Mouse (Mus musculus) embryonic facial prominence, embryonic 11.5 days (tissue): Measurements from ENCODE around the gene Tdo2. TPM values are rescaled to one million over a fixed set of nuclear protein-coding genes. Genes with fewer than 3 reads are reported as not detected.
A peak's percentile ranks its signal among the peaks of the same experiment; 100 is the strongest.

Experiments used
- ATAC-seq: fragments of 200-750 bp; cut with Nextera tagmentation; replicated peaks from 2 replicates; pipeline ENCODE4 v1.8.0; 2017; ENCODE audit warnings: low read depth; ENCODE audit not compliant: insufficient number of reproducible peaks, low FRiP score, low TSS enrichment
- DNase-seq: peaks from one replicate; pipeline ENCODE4 v3.0.0-alpha.2; 2015; ENCODE audit warnings: low spot score
- H3K27ac ChIP-seq: fragments of 300-500 bp; sonication (generic); replicated peaks from 2 replicates; pipeline ENCODE4 v1.5.1; 2014; ENCODE audit warnings: mild to moderate bottlenecking, low read depth, low read length, control low read depth
- H3K27me3 ChIP-seq: fragments of 300-500 bp; sonication (generic); 2 replicates; pipeline ENCODE4 v1.6.1; 2014; ENCODE audit warnings: mild to moderate bottlenecking, low read length, moderate library complexity, mixed read lengths; ENCODE audit not compliant: control insufficient read depth, insufficient read depth
- H3K36me3 ChIP-seq: fragments of 300-500 bp; sonication (generic); replicated peaks from 2 replicates; pipeline ENCODE4 v1.6.1; 2014; ENCODE audit warnings: low read depth, mild to moderate bottlenecking, low read length, moderate library complexity, mixed read lengths; ENCODE audit not compliant: control insufficient read depth, insufficient read depth
- H3K4me1 ChIP-seq: fragments of 300-500 bp; sonication (generic); 2 replicates; pipeline ENCODE4 v1.6.1; 2014; ENCODE audit warnings: low read length, mixed read lengths; ENCODE audit not compliant: control insufficient read depth, insufficient read depth
- H3K4me2 ChIP-seq: fragments of 300-500 bp; sonication (generic); 2 replicates; pipeline ENCODE4 v1.6.1; 2014; ENCODE audit warnings: low read depth, mild to moderate bottlenecking, control low read depth, low read length, moderate library complexity
- H3K4me3 ChIP-seq: fragments of 300-500 bp; sonication (generic); 2 replicates; pipeline ENCODE4 v1.5.1; 2014; ENCODE audit warnings: low read depth, low read length, control low read depth
- H3K9ac ChIP-seq: fragments of 300-500 bp; sonication (generic); replicated peaks from 2 replicates; pipeline ENCODE4 v1.6.1; 2014; ENCODE audit warnings: mild to moderate bottlenecking, control low read depth, low read length
- H3K9me3 ChIP-seq: fragments of 300-500 bp; sonication (generic); replicated peaks from 2 replicates; pipeline ENCODE4 v1.6.1; 2016; ENCODE audit warnings: mild to moderate bottlenecking, low read length, inconsistent platforms, mixed read lengths; ENCODE audit not compliant: control insufficient read depth
- WGBS: fragments of 180-500 bp; shearing (Covaris S2); extraction: QIAGEN DNeasy Blood & Tissue Kit; methylation state at CpG from one replicate; pipeline ENCODE4 v1.1.7; 2014; 5-methylcytosine and 5-hydroxymethylcytosine counted together
- polyA plus RNA-seq: library from polyadenylated mRNA; unstranded; fragments of >200 nt; fragmentation: Nextera tagmentation; extraction: Ambion mirVana; gene quantifications from 2 replicates; pipeline ENCODE4 v1.2.1, GENCODE M21; 2014

The Tdo2 gene
- polyA plus RNA-seq, 1 experiment from 2014 or later = 0.15 TPM

DNA sequence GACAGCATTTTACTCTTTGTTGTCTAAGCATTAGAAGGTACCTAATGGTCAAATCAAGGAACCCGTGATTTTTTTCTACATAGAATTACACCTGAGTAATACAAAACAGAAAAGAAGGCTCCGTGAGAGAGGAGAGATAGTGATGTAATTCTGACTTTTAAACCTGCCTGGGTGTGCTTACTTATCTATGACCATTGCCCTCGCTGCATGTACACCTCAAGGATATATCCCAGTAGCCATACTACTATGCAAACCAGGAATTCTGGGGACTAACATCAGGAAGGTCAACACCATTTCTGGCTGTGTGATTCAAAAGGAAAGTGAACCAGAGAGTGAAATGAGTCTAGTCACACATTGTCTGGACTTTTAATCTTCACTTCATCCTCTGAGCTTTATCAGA, 33.7 kb downstream of the Tdo2 start:
- no peak overlapping the region for H3K4me2 ChIP-seq
- H3K4me3 ChIP-seq = no peak overlapping the region
- no peaks in the 10 kb centered on the region for H3K27me3 ChIP-seq
- H3K27ac ChIP-seq = no peak overlapping the region
- no peaks in the 10 kb centered on the region for H3K9me3 ChIP-seq
- H3K4me1 ChIP-seq = no peaks in the 10 kb centered on the region
- H3K36me3 ChIP-seq = no peaks in the 10 kb centered on the region
- DNase-seq = no peak
- ATAC-seq = no peak
- H3K9ac ChIP-seq = no peak overlapping the region
- WGBS = 88% methylated on average over 3 of the region's 3 CpGs

DNA sequence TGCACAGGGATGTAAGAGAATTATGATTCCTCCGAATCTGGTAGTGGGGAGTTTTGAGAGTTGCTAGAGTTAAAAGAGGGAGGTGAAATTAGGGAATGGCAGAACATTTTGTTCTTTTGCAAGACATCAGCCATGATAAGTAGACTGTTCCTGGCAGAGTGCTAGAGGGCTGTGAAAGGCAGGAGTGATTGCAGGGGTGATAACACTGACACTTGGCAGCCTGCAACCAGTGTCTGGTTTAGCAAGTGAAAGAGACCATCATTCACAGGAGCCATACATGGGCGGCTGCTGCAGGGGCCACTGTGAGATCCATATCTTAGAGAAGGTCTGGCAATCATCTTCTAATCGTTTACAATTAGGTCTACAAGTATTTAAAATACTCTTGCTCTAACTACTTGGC, 37.1 kb downstream of the Tdo2 start:
- Histone ChIP-seq H3K9ac (no peak overlapping the region), H3K4me3 (no peak overlapping the region), H3K27me3 (no peaks in the 10 kb centered on the region), H3K27ac (no peak overlapping the region), H3K36me3 (no peaks in the 10 kb centered on the region), H3K4me2 (no peak overlapping the region), H3K4me1 (no peaks in the 10 kb centered on the region), H3K9me3 (no peaks in the 10 kb centered on the region)
- DNase-seq (no peak), ATAC-seq (no peak)
- 70% methylated on average over 3 of the region's 3 CpGs for WGBS

DNA sequence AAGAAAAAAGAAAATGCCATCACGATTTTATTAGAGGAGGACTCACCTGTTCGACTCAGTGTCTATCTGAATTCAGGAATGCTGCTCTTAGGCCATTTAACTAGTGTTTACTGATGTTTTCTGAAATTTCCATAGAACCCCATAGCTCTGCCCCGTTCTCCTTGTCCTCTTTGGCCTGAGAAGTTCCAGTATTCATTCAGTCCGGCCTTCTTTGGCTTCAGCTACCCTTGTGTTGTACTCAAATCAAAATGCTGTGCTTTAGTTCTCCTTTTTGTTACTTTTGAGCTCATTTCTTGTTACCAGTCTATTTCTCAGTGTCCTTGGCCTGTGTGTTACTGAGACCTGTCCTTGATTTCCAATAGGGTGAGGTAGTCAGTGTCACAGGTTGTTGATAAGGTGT, 42.7 kb downstream of the Tdo2 start:
- no peak overlapping the region for H3K4me2 ChIP-seq
- no peak overlapping the region for H3K27ac ChIP-seq
- H3K36me3 ChIP-seq = no peaks in the 10 kb centered on the region
- no peak overlapping the region for H3K4me3 ChIP-seq
- no peaks in the 10 kb centered on the region for H3K9me3 ChIP-seq
- ATAC-seq (no peak), DNase-seq (no peak)
- no peaks in the 10 kb centered on the region for H3K27me3 ChIP-seq
- H3K9ac ChIP-seq = no peak overlapping the region
- no peaks in the 10 kb centered on the region for H3K4me1 ChIP-seq
- WGBS = 86% methylated on average over 4 of the region's 4 CpGs

DNA sequence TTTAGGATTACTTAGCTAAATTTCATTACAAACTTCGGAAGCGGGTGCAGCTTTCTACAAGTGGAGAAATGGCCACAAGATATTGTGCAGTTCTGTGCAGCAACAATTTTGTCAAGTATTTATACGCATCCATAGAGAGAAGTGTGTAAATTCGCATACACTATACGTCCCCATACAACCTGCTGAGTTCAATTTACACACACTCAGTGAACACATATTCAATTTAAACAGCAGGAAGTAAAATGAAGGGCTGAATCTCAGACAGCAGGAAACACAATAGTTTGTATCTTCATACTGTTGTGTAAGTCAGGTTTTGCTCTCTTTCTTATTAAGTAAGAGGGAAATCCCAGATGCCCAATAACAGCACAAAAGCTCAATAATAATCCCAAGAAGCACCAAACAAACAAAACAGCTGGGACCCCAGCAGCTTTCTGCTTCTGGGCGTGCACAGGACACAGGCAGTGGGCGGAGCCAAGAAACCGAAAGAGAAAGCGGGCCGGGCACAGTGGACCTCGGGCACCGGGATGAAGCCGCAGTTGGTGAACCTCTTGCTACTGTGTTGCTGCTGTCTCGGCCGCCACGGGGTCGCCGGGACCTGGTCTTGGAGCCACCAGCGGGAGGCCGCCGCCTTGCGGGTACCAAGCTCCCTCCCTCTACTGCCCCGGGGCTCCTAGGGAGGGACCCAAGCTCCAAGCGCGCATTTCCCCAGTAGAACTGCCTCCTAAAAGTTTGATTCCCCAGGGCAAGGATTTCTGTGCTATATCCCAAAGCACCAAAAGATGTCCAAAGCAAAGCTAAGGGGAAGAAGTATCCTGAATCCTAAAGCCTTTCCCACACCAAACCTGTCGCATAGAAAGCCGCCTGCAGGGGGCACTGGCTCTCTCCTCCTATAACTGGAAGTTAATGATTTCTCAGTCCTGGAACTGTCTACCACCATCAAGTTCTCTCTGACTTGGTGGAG, 43.6 kb downstream of the Tdo2 start, which contains the start of gene Ctso:
Ctso (plus strand) TSS at position 461 of the 961 bp plus-strand sequence.
- WGBS = 13% methylated on average over 27 of the region's 27 CpGs
- no peaks in the 10 kb centered on the region for H3K27me3 ChIP-seq
- ATAC-seq (peak; percentile 91), DNase-seq (peak; percentile 88)
- H3K9me3 ChIP-seq = no peaks in the 10 kb centered on the region
- H3K4me2 ChIP-seq = peak within 1 kb of the TSS; percentile 39
- H3K27ac ChIP-seq = no peak within 1 kb of the TSS
- H3K4me3 ChIP-seq = peak within 1 kb of the TSS; percentile 71
- no peaks in the 10 kb centered on the region for H3K36me3 ChIP-seq
- H3K9ac ChIP-seq = peak within 1 kb of the TSS; percentile 83
- no peaks in the 10 kb centered on the region for H3K4me1 ChIP-seq

DNA sequence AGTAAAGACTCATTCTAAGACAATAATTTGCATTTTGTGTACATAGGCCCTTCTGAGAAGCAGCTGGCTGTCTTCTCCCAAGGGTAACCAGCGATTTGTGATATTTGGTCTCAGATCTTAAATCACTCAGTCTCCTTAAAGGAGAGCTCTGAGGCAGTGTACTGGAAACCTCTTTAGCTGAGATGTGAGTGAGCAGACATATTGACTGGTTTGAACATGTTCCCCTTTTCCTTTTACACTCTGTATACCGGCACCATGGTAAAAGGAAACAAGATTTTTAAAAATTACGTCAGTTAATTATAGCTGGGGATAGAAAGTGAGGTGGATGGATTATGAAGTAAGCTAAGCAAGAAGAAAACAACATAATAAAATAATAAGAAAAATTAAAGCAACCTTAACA, 44.3 kb downstream of the Tdo2 start:
- Histone ChIP-seq H3K9me3 (no peaks in the 10 kb centered on the region), H3K27me3 (no peaks in the 10 kb centered on the region), H3K27ac (no peak overlapping the region), H3K4me3 (no peak overlapping the region), H3K9ac (no peak overlapping the region), H3K36me3 (no peaks in the 10 kb centered on the region), H3K4me2 (no peak overlapping the region), H3K4me1 (no peaks in the 10 kb centered on the region)
- WGBS = 76% methylated on average over 3 of the region's 3 CpGs
- DNase-seq = no peak
- no peak for ATAC-seq

DNA sequence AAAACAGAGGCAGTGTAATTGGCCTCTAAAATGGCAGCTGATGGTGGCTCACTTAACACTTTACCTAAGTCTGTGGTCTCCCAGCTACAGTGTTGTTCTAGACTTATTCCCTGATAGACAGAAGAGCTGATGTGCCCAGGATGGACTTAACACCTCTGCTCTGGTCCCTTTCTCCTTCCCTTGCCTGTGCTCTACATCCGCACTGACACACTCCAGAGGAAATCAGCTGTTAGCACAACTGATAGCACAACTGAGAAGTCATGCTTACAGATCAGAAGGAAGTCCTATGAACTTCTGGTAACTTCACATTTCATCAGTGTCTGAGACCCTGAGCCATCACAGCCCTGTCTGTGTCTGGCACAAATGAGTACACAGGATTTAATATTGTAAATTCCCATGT, 46.9 kb downstream of the Tdo2 start:
- H3K9me3 ChIP-seq = no peaks in the 10 kb centered on the region
- 71% methylated on average over 1 of the region's 1 CpGs for WGBS
- no peak overlapping the region for H3K4me3 ChIP-seq
- no peak overlapping the region for H3K9ac ChIP-seq
- no peaks in the 10 kb centered on the region for H3K4me1 ChIP-seq
- no peaks in the 10 kb centered on the region for H3K27me3 ChIP-seq
- ATAC-seq = no peak
- H3K36me3 ChIP-seq = no peaks in the 10 kb centered on the region
- no peak overlapping the region for H3K27ac ChIP-seq
- no peak overlapping the region for H3K4me2 ChIP-seq
- DNase-seq = no peak

DNA sequence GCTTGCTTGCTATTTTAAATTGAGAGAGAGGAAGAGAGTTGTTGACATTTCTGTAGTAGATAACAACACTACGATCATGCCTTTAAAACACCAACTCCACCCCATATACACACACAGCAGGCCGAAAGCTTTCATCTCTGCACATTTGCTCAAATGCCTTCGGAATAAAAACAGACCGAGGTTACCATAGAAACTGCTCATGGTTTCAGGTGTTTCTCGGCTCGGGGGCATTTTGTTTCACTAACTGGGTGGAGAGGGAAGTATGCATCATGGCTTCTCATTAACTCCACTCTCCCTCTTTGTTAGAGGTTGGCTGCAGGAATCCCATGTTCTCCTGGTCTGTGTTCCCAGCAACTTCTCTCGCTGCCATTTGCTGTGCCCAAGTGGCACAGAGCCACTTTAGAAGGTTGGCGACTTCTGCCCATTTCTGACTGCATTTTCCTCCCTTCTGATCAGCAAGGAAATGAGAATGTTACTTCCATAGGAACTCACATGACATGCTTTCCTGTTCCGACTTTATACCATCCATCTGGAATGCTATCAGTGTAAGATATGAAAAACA, 49.2 kb downstream of the Tdo2 start:
- Histone ChIP-seq H3K9me3 (no peaks in the 10 kb centered on the region), H3K27ac (no peak overlapping the region), H3K36me3 (no peaks in the 10 kb centered on the region), H3K4me1 (no peaks in the 10 kb centered on the region), H3K4me2 (no peak overlapping the region), H3K9ac (no peak overlapping the region), H3K27me3 (no peaks in the 10 kb centered on the region), H3K4me3 (no peak overlapping the region)
- DNase-seq = peak; percentile 58
- WGBS = 68% methylated on average over 9 of the region's 9 CpGs
- no peak for ATAC-seq

DNA sequence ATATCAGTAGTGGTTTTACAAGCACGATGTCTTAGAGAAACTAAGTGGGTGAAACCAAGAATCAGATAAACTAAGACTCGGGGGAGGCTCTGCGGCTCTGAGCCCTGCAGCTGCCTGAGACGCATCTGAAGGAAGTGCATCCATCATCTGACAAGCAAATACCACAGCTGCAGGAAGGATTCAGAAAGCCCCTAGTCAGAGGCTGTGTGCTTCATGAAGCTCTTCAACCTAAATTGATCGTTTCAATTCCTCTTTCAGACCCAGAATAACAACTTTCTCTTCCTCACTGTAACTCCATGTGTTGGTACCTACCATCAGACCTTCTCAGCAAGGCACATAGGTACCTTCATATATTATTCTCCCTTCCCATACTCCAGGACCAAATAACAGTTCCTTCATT, 50.1 kb downstream of the Tdo2 start:
- ATAC-seq = no peak
- Histone ChIP-seq H3K36me3 (no peaks in the 10 kb centered on the region), H3K4me2 (no peak overlapping the region), H3K27ac (no peak overlapping the region), H3K9ac (no peak overlapping the region), H3K4me1 (no peaks in the 10 kb centered on the region), H3K9me3 (no peaks in the 10 kb centered on the region), H3K4me3 (no peak overlapping the region), H3K27me3 (no peaks in the 10 kb centered on the region)
- no peak for DNase-seq
- WGBS = 54% methylated on average over 5 of the region's 5 CpGs
